Mouse (Mus musculus) G1E (cell line): ENCODE measurements around the gene Aqp3. TPM values are rescaled to one million over a fixed set of nuclear protein-coding genes. Genes with fewer than 3 reads are reported as not detected.

Experiments used
- ATAC-seq: 2 replicates; pipeline ENCODE4 v1.8.0; 2016; ENCODE audit warnings: mild to moderate bottlenecking; ENCODE audit not compliant: insufficient number of reproducible peaks, poor library complexity, low FRiP score, severe bottlenecking; ENCODE audit errors: extremely low read depth
- DNase-seq: peaks from one replicate; pipeline ENCODE4 v3.0.0; 2012; ENCODE audit warnings: low spot score
- H3K27me3 ChIP-seq: 2 replicates; pipeline ENCODE4 v1.6.1; 2012; ENCODE audit warnings: mild to moderate bottlenecking, low read length, inconsistent platforms; ENCODE audit not compliant: insufficient read depth
- H3K36me3 ChIP-seq: replicated peaks from 2 replicates; pipeline ENCODE3; 2012; ENCODE audit warnings: mild to moderate bottlenecking, inconsistent platforms
- H3K4me1 ChIP-seq: 2 replicates; pipeline ENCODE4 v1.6.1; 2012; ENCODE audit warnings: low read depth, low read length, inconsistent platforms, mixed read lengths; ENCODE audit not compliant: insufficient read depth
- H3K4me3 ChIP-seq: 2 replicates; pipeline ENCODE4 v1.5.1; 2012; ENCODE audit warnings: low read depth, mild to moderate bottlenecking, inconsistent platforms, low read length, moderate library complexity, mixed read lengths
- H3K9me3 ChIP-seq: replicated peaks from 2 replicates; pipeline ENCODE4 v1.6.1; 2012; ENCODE audit warnings: inconsistent platforms
- CTCF ChIP-seq: IDR thresholded peaks from 2 replicates; pipeline ENCODE4 v1.5.1; 2012; ENCODE audit warnings: low read depth, low read length, inconsistent platforms, mixed read lengths
- GATA1 ChIP-seq: IDR thresholded peaks from 2 replicates; pipeline ENCODE4 v1.6.1; 2012; ENCODE audit warnings: borderline replicate concordance, low read length, inconsistent platforms, mixed read lengths
- GATA2 ChIP-seq: IDR thresholded peaks from 2 replicates; pipeline ENCODE4 v1.6.1; 2012; ENCODE audit warnings: low read depth, low read length, inconsistent platforms, borderline replicate concordance
- POLR2AphosphoS5 ChIP-seq: IDR thresholded peaks from 2 replicates; pipeline ENCODE4 v1.6.1; 2012; ENCODE audit warnings: low read depth, low read length, inconsistent platforms; ENCODE audit not compliant: insufficient replicate concordance
- TAL1 ChIP-seq: conservative IDR thresholded peaks from 2 replicates; pipeline ENCODE4 v1.6.1; 2012; ENCODE audit warnings: low read depth, low read length, inconsistent platforms, mixed read lengths
- polyA plus RNA-seq: library from polyadenylated mRNA; stranded (reverse); fragments of >175 nt; gene quantifications from 2 replicates; pipeline ENCODE4 v1.2.3, GENCODE M21; 2012
- total RNA-seq, 2 experiments: library from RNA; stranded (forward) in 1 of 2; stranded (reverse) in 1 of 2; fragments of 200-1000 nt in 1 of 2; fragments of >200 nt in 1 of 2; fragmentation: Nextera tagmentation in 1 of 2; gene quantifications; 2 replicates each; pipeline ENCODE4 v1.2.3; 2014 to 2017

The Aqp3 gene
- total RNA-seq (2014; fragmentation: Nextera tagmentation) (not detected in 2 replicates), total RNA-seq (2017) (0.76 and 0.98 TPM in 2 replicates), polyA plus RNA-seq (1.1 and 1.9 TPM in 2 replicates)

- Histone ChIP-seq H3K4me3 (peak within 1 kb of the TSS; percentile 72), H3K4me1 (peaks cover 46% of the 10 kb centered on the region), H3K9me3 (no peaks in the 10 kb centered on the region), H3K27me3 (peaks cover 21% of the 10 kb centered on the region), H3K36me3 (peaks cover 16% of the 10 kb centered on the region)
- ATAC-seq (0 out of 2 replicates have a peak, but pooled peaks have one; percentile 28), DNase-seq (peak; percentile 49)
- TF ChIP-seq TAL1 (no peak), GATA2 (no peak), GATA1 (no peak), POLR2AphosphoS5 (no peak), CTCF (no peak)
Measured at GRCm38 (mm10) chr4:41097871-41098576, at the start of gene Aqp3. Aqp3 (minus strand) TSS chr4:41098183.

GRCm38 (mm10) chr4:41142601-41143000 is 44.6 kb upstream of the Aqp3 start:
- peaks cover 20% of the 10 kb centered on the region for H3K4me1 ChIP-seq
- no peak overlapping the region for H3K4me3 ChIP-seq
- no peak for DNase-seq
- TF ChIP-seq TAL1 (no peak), POLR2AphosphoS5 (no peak)
- H3K27me3 ChIP-seq, result no peaks in the 10 kb centered on the region
- no peak for ATAC-seq
- peaks cover 61% of the 10 kb centered on the region for H3K36me3 ChIP-seq
- H3K9me3 ChIP-seq, result no peaks in the 10 kb centered on the region

DNA sequence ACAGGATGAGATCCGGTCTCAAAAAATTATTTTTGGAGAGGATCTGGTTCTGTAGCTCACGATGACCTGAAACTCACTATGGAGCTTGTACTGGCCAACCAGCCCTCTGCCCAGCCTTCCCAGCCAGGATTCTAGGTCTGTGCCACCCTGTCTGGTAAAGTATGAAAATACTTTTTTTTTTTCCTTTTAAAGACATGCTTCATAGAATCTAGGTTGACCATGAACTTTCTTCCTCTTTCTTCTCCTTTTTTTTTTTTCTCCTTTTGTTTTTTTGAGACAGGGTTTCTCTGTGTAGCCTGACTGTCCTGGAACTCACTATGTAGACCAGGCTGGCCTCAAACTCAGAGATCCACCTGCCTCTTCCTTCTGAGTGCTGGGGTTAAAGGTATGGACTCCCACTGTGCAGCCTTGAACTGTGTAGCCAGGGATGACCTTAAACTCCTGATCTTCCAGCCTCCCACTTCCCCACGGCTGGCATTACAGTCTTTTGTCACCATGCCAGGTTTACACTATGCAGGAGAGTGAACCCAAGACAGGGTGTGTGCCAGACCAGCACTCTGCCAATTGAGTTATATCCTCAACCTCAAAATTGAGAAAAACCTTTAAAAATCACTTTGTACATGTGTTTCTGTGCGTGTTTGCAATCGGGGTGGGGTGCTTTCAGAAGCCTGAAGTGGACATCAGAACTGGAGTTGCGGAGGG is 42.3 kb upstream of the Aqp3 start:
- Histone ChIP-seq H3K4me1 (peaks cover 30% of the 10 kb centered on the region), H3K4me3 (no peak overlapping the region), H3K27me3 (no peaks in the 10 kb centered on the region), H3K9me3 (no peaks in the 10 kb centered on the region), H3K36me3 (peaks cover 49% of the 10 kb centered on the region)
- DNase-seq (no peak), ATAC-seq (no peak)
- TF ChIP-seq CTCF (no peak), POLR2AphosphoS5 (no peak), GATA1 (no peak), GATA2 (no peak), TAL1 (no peak)

GRCm38 (mm10) chr4:41136811-41137210 is 38.8 kb upstream of the Aqp3 start:
- peaks cover 54% of the 10 kb centered on the region for H3K4me1 ChIP-seq
- no peak for TF ChIP-seq POLR2AphosphoS5
- TF ChIP-seq CTCF, result no peak
- TF ChIP-seq TAL1, result no peak
- H3K9me3 ChIP-seq, result no peaks in the 10 kb centered on the region
- peak overlapping the region; percentile 85 for H3K4me3 ChIP-seq
- ATAC-seq, result no peak
- no peak for DNase-seq
- peaks cover 24% of the 10 kb centered on the region for H3K36me3 ChIP-seq
- no peaks in the 10 kb centered on the region for H3K27me3 ChIP-seq

- H3K4me1 ChIP-seq, result peaks cover 54% of the 10 kb centered on the region
- peak overlapping the region; percentile 85 for H3K4me3 ChIP-seq
- no peaks in the 10 kb centered on the region for H3K9me3 ChIP-seq
- TF ChIP-seq TAL1, result no peak
- TF ChIP-seq POLR2AphosphoS5, result no peak
- TF ChIP-seq GATA2, result no peak
- no peak for TF ChIP-seq CTCF
- no peak for TF ChIP-seq GATA1
- DNase-seq, result no peak
- no peak for ATAC-seq
- peaks cover 23% of the 10 kb centered on the region for H3K36me3 ChIP-seq
- no peaks in the 10 kb centered on the region for H3K27me3 ChIP-seq
Measured at GRCm38 (mm10) chr4:41136454-41136805, 38.4 kb upstream of the Aqp3 start.

DNA sequence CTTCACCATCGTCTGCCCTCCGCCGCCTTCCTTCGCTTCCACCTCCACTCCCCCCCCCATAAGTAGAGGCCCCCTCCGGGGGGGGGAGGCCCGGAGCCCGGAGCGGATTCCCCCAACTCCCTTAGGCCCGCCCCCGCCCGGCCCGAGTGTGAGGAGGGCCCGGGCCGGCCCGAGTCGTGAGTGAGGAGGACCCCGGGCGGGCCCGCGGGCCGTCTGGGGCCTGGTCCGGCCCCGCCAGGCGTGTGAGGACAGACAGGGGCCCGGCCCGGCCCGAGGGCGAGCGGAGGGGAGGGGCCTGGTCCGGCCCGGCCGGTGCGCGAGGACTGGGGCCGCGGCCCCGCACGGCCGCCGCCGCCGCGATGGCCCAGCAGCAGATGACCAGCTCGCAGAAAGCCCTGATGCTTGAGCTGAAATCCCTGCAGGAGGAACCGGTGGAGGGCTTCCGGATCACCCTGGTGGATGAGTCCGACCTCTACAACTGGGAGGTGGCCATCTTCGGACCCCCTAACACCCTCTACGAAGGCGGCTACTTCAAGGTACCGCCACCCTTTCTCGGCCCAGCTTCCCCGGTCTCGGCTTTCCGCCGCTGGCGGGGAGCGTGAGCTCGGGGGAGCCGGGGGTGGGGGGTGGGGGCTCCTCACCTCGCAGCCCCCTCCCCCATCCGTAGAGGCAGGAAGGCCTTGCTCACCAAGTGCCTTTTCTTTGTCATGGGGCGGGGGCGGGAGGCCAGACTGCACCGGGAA is 37.9 kb upstream of the Aqp3 start, which contains the start of gene Ube2r2:
TSS of gene Ube2r2 (plus strand) at position 33 of the 743 bp plus-strand sequence.
- no peak for TF ChIP-seq POLR2AphosphoS5
- TF ChIP-seq GATA2, result no peak
- TF ChIP-seq GATA1, result no peak
- no peak for TF ChIP-seq CTCF
- TF ChIP-seq TAL1, result no peak
- no peak for ATAC-seq
- no peaks in the 10 kb centered on the region for H3K27me3 ChIP-seq
- H3K4me3 ChIP-seq, result peak within 1 kb of the TSS; percentile 85
- H3K4me1 ChIP-seq, result peaks cover 51% of the 10 kb centered on the region
- peak; percentile 64 for DNase-seq
- H3K36me3 ChIP-seq, result peaks cover 18% of the 10 kb centered on the region
- H3K9me3 ChIP-seq, result no peaks in the 10 kb centered on the region
